Mouse (Mus musculus): Measurements from ENCODE around the gene Ina.

DNA sequence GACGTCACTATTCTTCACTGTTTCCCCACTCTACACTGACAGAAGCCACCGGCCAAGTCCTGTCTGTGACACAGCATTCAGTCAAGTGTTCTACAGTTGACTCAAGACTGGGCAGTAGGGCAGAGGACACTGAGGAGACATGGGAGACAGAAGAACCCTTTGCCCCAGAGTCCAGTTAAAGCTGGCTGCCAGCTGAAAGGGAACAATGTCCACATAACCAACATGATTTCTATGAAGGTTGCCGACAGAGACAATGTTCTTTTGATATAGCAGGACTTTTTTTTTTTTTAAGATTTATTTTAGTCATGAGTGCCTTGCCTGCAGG, 34.8 kb upstream of the Ina start:
- no peak for TF ChIP-seq CTCF (IDR thresholded peaks at IDR 0.05; ENCODE audit: borderline replicate concordance, insufficient read depth, low read length)
- TF ChIP-seq POLR2A (IDR thresholded peaks at IDR 0.05; ENCODE audit: low read depth, low read length) = no peak

Data from embryonic fibroblast, embryonic 13.5 days (primary cell).